Mouse (Mus musculus): Measurements from ENCODE around the gene Gm3404.
"Not testable (repeated sequence)": the region's sequence is repeated elsewhere in the genome, so short reads cannot be mapped to it uniquely, and the experiment has no call there.

Gm3404 gene

GRCm38 (mm10) chr5:146525501-146525900, at the start of gene Gm3404:
TSS of gene Gm3404 (plus strand) at chr5:146525801.
- not testable (repeated sequence) for DNase-seq

GRCm38 (mm10) chr5:146479564-146479963, 46.0 kb upstream of the Gm3404 start:
- DNase-seq: peak; percentile 49 to 54

- DNase-seq: not testable (repeated sequence)
Measured at GRCm38 (mm10) chr5:146481665-146482064, 43.9 kb upstream of the Gm3404 start, which contains the start of gene Gm6408. TSS of gene Gm6408 (plus strand) at chr5:146481965.

GRCm38 (mm10) chr5:146488959-146489358, 36.6 kb upstream of the Gm3404 start:
- peak; percentile 42 to 68 for DNase-seq

GRCm38 (mm10) chr5:146491063-146491462, 34.5 kb upstream of the Gm3404 start, which contains the start of gene Gm6370:
TSS of gene Gm6370 (plus strand) at chr5:146491363.
- not testable (repeated sequence) for DNase-seq

GRCm38 (mm10) chr5:146502099-146502498, 23.5 kb upstream of the Gm3404 start, which contains the start of gene 4930449I24Rik:
TSS of gene 4930449I24Rik (plus strand) at chr5:146502399.
- DNase-seq: not testable (repeated sequence)

GRCm38 (mm10) chr5:146513823-146514222, 11.8 kb upstream of the Gm3404 start, which contains the start of gene Gm3402:
TSS of gene Gm3402 (plus strand) at chr5:146514123.
- not testable (repeated sequence) for DNase-seq

- not testable (repeated sequence) for DNase-seq
Measured at GRCm38 (mm10) chr5:146537347-146537746, 11.7 kb downstream of the Gm3404 start, which contains the start of gene Gm3409. TSS of gene Gm3409 (plus strand) at chr5:146537647.

GRCm38 (mm10) chr5:146555836-146556235, 30.2 kb downstream of the Gm3404 start, which contains the start of gene Gm3415:
TSS of gene Gm3415 (plus strand) at chr5:146556136.
- not testable (repeated sequence) for DNase-seq

- no peak for DNase-seq
Measured at GRCm38 (mm10) chr5:146564259-146564658, 38.7 kb downstream of the Gm3404 start.

- peak in 1 of 2 experiments; percentile 18 for DNase-seq
Measured at GRCm38 (mm10) chr5:146567054-146567453, 41.5 kb downstream of the Gm3404 start.

GRCm38 (mm10) chr5:146570179-146570578, 44.6 kb downstream of the Gm3404 start:
- not testable (repeated sequence) for DNase-seq

- peak; percentile 24 to 35 for DNase-seq
Measured at GRCm38 (mm10) chr5:146571830-146572734, 46.5 kb downstream of the Gm3404 start.

GRCm38 (mm10) chr5:146572735-146573042, 47.1 kb downstream of the Gm3404 start:
- DNase-seq: not testable (repeated sequence)

GRCm38 (mm10) chr5:146576668-146577067, 51.1 kb downstream of the Gm3404 start:
- DNase-seq: no peak

Data from kidney, postnatal 25 days (tissue).